Mouse (Mus musculus) midbrain, embryonic 13.5 days (tissue): Measurements from ENCODE around the gene Cenpk. TPM values are rescaled to one million over a fixed set of nuclear protein-coding genes. Genes with fewer than 3 reads are reported as not detected.
A peak's percentile ranks its signal among the peaks of the same experiment; 100 is the strongest.

Experiments used
- ATAC-seq: fragments of 200-750 bp; cut with Nextera tagmentation; 2 replicates; pipeline ENCODE4 v1.8.0; 2017; ENCODE audit warnings: mild to moderate bottlenecking, moderate TSS enrichment, moderate library complexity
- H3K27ac ChIP-seq: fragments of 300-500 bp; sonication (generic); 2 replicates; pipeline ENCODE4 v1.5.1; 2015; ENCODE audit warnings: inconsistent platforms, mild to moderate bottlenecking, moderate library complexity
- H3K27me3 ChIP-seq: fragments of 300-500 bp; sonication (generic); 2 replicates; pipeline ENCODE4 v1.6.1; 2015; ENCODE audit warnings: mild to moderate bottlenecking, inconsistent platforms
- H3K36me3 ChIP-seq: fragments of 300-500 bp; sonication (generic); 2 replicates; pipeline ENCODE4 v1.6.1; 2015; ENCODE audit warnings: mild to moderate bottlenecking, inconsistent platforms
- H3K4me1 ChIP-seq: fragments of 300-500 bp; sonication (generic); replicated peaks from 2 replicates; pipeline ENCODE4 v1.6.1; 2015; ENCODE audit warnings: inconsistent platforms
- H3K4me2 ChIP-seq: fragments of 300-500 bp; sonication (generic); replicated peaks from 2 replicates; pipeline ENCODE4 v1.6.1; 2015; ENCODE audit warnings: moderate library complexity, mild to moderate bottlenecking, inconsistent platforms
- H3K4me3 ChIP-seq: fragments of 300-500 bp; sonication (generic); replicated peaks from 2 replicates; pipeline ENCODE4 v1.5.1; 2015; ENCODE audit warnings: mild to moderate bottlenecking, inconsistent platforms
- H3K9ac ChIP-seq: fragments of 300-500 bp; sonication (generic); replicated peaks from 2 replicates; pipeline ENCODE4 v1.6.1; 2015; ENCODE audit warnings: mild to moderate bottlenecking, inconsistent platforms
- H3K9me3 ChIP-seq: fragments of 300-500 bp; sonication (generic); 2 replicates; pipeline ENCODE4 v1.6.1; 2016; ENCODE audit warnings: mild to moderate bottlenecking, inconsistent platforms
- WGBS: fragments of 180-500 bp; shearing (Covaris S2); methylation state at CpG from one replicate; pipeline ENCODE4 v1.1.7; 2015; 5-methylcytosine and 5-hydroxymethylcytosine counted together
- polyA plus RNA-seq: library from polyadenylated mRNA; unstranded; fragments of >200 nt; fragmentation: Nextera tagmentation; extraction: Ambion mirVana; gene quantifications from 2 replicates; pipeline ENCODE4 v1.2.1, GENCODE M21; 2015

Gene Cenpk
- polyA plus RNA-seq, 1 experiment from 2014 or later = 28.1 TPM

GRCm38 (mm10) chr13:104286897-104287309, 58.5 kb downstream of the Cenpk start:
- H3K4me2 ChIP-seq = peak overlapping the region; percentile 64
- 0 out of 2 replicates have a peak overlapping the region, but pooled peaks have one; percentile 4 for H3K9ac ChIP-seq
- H3K36me3 ChIP-seq = no peaks in the 10 kb centered on the region
- H3K4me1 ChIP-seq = peaks cover 31% of the 10 kb centered on the region
- ATAC-seq = peak; percentile 96
- WGBS = under 1% methylated on average over 10 of the region's 10 CpGs
- H3K27me3 ChIP-seq = no peaks in the 10 kb centered on the region
- peak overlapping the region; percentile 43 for H3K4me3 ChIP-seq
- H3K27ac ChIP-seq = peak overlapping the region; percentile 63; the same call in 1 of the 2 replicates
- H3K9me3 ChIP-seq = no peaks in the 10 kb centered on the region

- Histone ChIP-seq H3K9me3 (no peaks in the 10 kb centered on the region), H3K9ac (peak within 1 kb of the TSS; percentile 53), H3K4me3 (peak within 1 kb of the TSS; percentile 43), H3K4me2 (peak within 1 kb of the TSS; percentile 64), H3K4me1 (peaks cover 31% of the 10 kb centered on the region), H3K36me3 (no peaks in the 10 kb centered on the region), H3K27me3 (no peaks in the 10 kb centered on the region), H3K27ac (peak within 1 kb of the TSS; percentile 63)
- ATAC-seq = no peak
- WGBS = under 1% methylated on average over 23 of the region's 23 CpGs
Measured at GRCm38 (mm10) chr13:104287366-104288225, 59.2 kb downstream of the Cenpk start, which contains the start of gene Adamts6. Adamts6 (plus strand) TSS chr13:104287835.

- Histone ChIP-seq H3K9me3 (no peaks in the 10 kb centered on the region), H3K27me3 (no peaks in the 10 kb centered on the region), H3K4me3 (peak overlapping the region; percentile 43), H3K27ac (peak overlapping the region; percentile 62), H3K9ac (peak overlapping the region; percentile 53), H3K36me3 (no peaks in the 10 kb centered on the region), H3K4me1 (peaks cover 31% of the 10 kb centered on the region), H3K4me2 (peak overlapping the region; percentile 64)
- under 1% methylated on average over 7 of the region's 7 CpGs for WGBS
- peak; percentile 70 for ATAC-seq
Measured at GRCm38 (mm10) chr13:104288226-104288859, 59.9 kb downstream of the Cenpk start.

GRCm38 (mm10) chr13:104289176-104289575, 60.8 kb downstream of the Cenpk start:
- H3K4me1 ChIP-seq = peaks cover 31% of the 10 kb centered on the region
- H3K4me2 ChIP-seq = 0 out of 2 replicates have a peak overlapping the region, but pooled peaks have one; percentile 26
- H3K27ac ChIP-seq = no peak overlapping the region
- no peaks in the 10 kb centered on the region for H3K9me3 ChIP-seq
- ATAC-seq = no peak
- no peaks in the 10 kb centered on the region for H3K27me3 ChIP-seq
- H3K9ac ChIP-seq = no peak overlapping the region
- no peaks in the 10 kb centered on the region for H3K36me3 ChIP-seq
- H3K4me3 ChIP-seq = peak overlapping the region; percentile 43; the same call in 1 of the 2 replicates

GRCm38 (mm10) chr13:104295472-104295871, 67.1 kb downstream of the Cenpk start:
- no peaks in the 10 kb centered on the region for H3K9me3 ChIP-seq
- ATAC-seq = no peak
- H3K27ac ChIP-seq = no peak overlapping the region
- no peak overlapping the region for H3K4me2 ChIP-seq
- WGBS = 92% methylated on average over 1 of the region's 1 CpGs
- no peaks in the 10 kb centered on the region for H3K36me3 ChIP-seq
- H3K9ac ChIP-seq = no peak overlapping the region
- H3K27me3 ChIP-seq = no peaks in the 10 kb centered on the region
- H3K4me3 ChIP-seq = no peak overlapping the region
- H3K4me1 ChIP-seq = no peaks in the 10 kb centered on the region

Other genes with a start within 250 kb of the Cenpk start
- 40.6 and 42.1 TPM in 2 replicates for gene Nln, start 119.0 kb upstream of the Cenpk start, polyA plus RNA-seq
- 29.2 and 30.7 TPM in 2 replicates for gene Sgtb, start 118.9 kb upstream of the Cenpk start, polyA plus RNA-seq
- gene Trappc13, start 50.1 kb upstream of the Cenpk start, polyA plus RNA-seq = 70.1 and 74.7 TPM in 2 replicates
- 29.6 and 37.2 TPM in 2 replicates for gene Trim23, start 49.8 kb upstream of the Cenpk start, polyA plus RNA-seq
- gene Ppwd1, start 232 bp downstream of the Cenpk start, polyA plus RNA-seq = 9.1 and 10.1 TPM in 2 replicates
- gene Adamts6, start 59.2 kb downstream of the Cenpk start, polyA plus RNA-seq = 1.9 TPM in 2 replicates